Mouse (Mus musculus): ENCODE data around the gene Gls2.

- no peak for TF ChIP-seq GATA1 (IDR thresholded peaks at IDR 0.05; ENCODE audit: low read length)
- no peak for TF ChIP-seq TAL1 (IDR thresholded peaks at IDR 0.05; ENCODE audit: low read length)
Observed at GRCm38 (mm10) chr10:128185277-128185940, 8.8 kb upstream of the Gls2 start.

All from erythroblast, embryonic 14.5 days (primary cell).